Mouse (Mus musculus): ENCODE results near the gene Camk2n1. TPM values are rescaled to one million over a fixed set of nuclear protein-coding genes. Genes with fewer than 3 reads are reported as not detected.

Gene Camk2n1
- polyA plus RNA-seq, 1 experiment from 2014 or later = 2.9 TPM

- Histone ChIP-seq H3K9ac (no peak overlapping the region), H3K4me2 (no peak overlapping the region), H3K27ac (no peak overlapping the region), H3K4me3 (no peak overlapping the region), H3K27me3 (no peaks in the 10 kb centered on the region; the same call in 1 of the 2 replicates), H3K4me1 (peaks cover 21% of the 10 kb centered on the region), H3K9me3 (no peaks in the 10 kb centered on the region), H3K36me3 (no peaks in the 10 kb centered on the region)
- 32% methylated on average over 7 of the region's 7 CpGs for WGBS
- ATAC-seq (ENCODE audit: borderline replicate concordance, extremely low read depth, low FRiP score, low TSS enrichment) = no peak
Measured at GRCm38 (mm10) chr4:138471241-138471640, 17.1 kb downstream of the Camk2n1 start.

- 76% methylated on average over 7 of the region's 7 CpGs for WGBS
- H3K4me2 ChIP-seq = no peak overlapping the region
- peaks cover 3% of the 10 kb centered on the region; the same call in 1 of the 2 replicates for H3K27me3 ChIP-seq
- no peak overlapping the region for H3K9ac ChIP-seq
- no peaks in the 10 kb centered on the region for H3K9me3 ChIP-seq
- peaks cover 6% of the 10 kb centered on the region; the same call in 1 of the 2 replicates for H3K4me1 ChIP-seq
- H3K27ac ChIP-seq = no peak overlapping the region
- no peaks in the 10 kb centered on the region for H3K36me3 ChIP-seq
- H3K4me3 ChIP-seq = no peak overlapping the region
- ATAC-seq (ENCODE audit: borderline replicate concordance, extremely low read depth, low FRiP score, low TSS enrichment) = no peak
Measured at GRCm38 (mm10) chr4:138479595-138479994, 25.5 kb downstream of the Camk2n1 start.

GRCm38 (mm10) chr4:138480962-138481361 is 26.8 kb downstream of the Camk2n1 start:
- Histone ChIP-seq H3K9me3 (no peaks in the 10 kb centered on the region), H3K36me3 (no peaks in the 10 kb centered on the region), H3K4me2 (no peak overlapping the region), H3K27ac (no peak overlapping the region), H3K4me3 (no peak overlapping the region), H3K27me3 (peaks cover 3% of the 10 kb centered on the region; the same call in 1 of the 2 replicates), H3K9ac (no peak overlapping the region), H3K4me1 (peaks cover 6% of the 10 kb centered on the region; the same call in 1 of the 2 replicates)
- WGBS = 29% methylated on average over 9 of the region's 9 CpGs
- ATAC-seq (ENCODE audit: borderline replicate concordance, extremely low read depth, low FRiP score, low TSS enrichment) = peak; percentile 37; the same call in 1 of the 2 replicates

GRCm38 (mm10) chr4:138482721-138483120 is 28.6 kb downstream of the Camk2n1 start:
- H3K36me3 ChIP-seq = no peaks in the 10 kb centered on the region
- H3K4me1 ChIP-seq = peaks cover 6% of the 10 kb centered on the region; the same call in 1 of the 2 replicates
- no peaks in the 10 kb centered on the region for H3K27me3 ChIP-seq
- H3K9ac ChIP-seq = no peak overlapping the region
- no peaks in the 10 kb centered on the region for H3K9me3 ChIP-seq
- no peak for ATAC-seq (ENCODE audit: borderline replicate concordance, extremely low read depth, low FRiP score, low TSS enrichment)
- 56% methylated on average over 8 of the region's 8 CpGs for WGBS
- H3K4me2 ChIP-seq = no peak overlapping the region
- no peak overlapping the region for H3K27ac ChIP-seq
- no peak overlapping the region for H3K4me3 ChIP-seq

- no peaks in the 10 kb centered on the region; the same call in 1 of the 2 replicates for H3K4me1 ChIP-seq
- no peaks in the 10 kb centered on the region for H3K9me3 ChIP-seq
- no peak overlapping the region for H3K9ac ChIP-seq
- no peak overlapping the region for H3K4me2 ChIP-seq
- ATAC-seq (ENCODE audit: borderline replicate concordance, extremely low read depth, low FRiP score, low TSS enrichment) = no peak
- no peaks in the 10 kb centered on the region for H3K27me3 ChIP-seq
- H3K27ac ChIP-seq = no peak overlapping the region
- no peaks in the 10 kb centered on the region for H3K36me3 ChIP-seq
- no peak overlapping the region for H3K4me3 ChIP-seq
- 63% methylated on average over 8 of the region's 8 CpGs for WGBS
Measured at GRCm38 (mm10) chr4:138488241-138488640, 34.1 kb downstream of the Camk2n1 start.

DNA sequence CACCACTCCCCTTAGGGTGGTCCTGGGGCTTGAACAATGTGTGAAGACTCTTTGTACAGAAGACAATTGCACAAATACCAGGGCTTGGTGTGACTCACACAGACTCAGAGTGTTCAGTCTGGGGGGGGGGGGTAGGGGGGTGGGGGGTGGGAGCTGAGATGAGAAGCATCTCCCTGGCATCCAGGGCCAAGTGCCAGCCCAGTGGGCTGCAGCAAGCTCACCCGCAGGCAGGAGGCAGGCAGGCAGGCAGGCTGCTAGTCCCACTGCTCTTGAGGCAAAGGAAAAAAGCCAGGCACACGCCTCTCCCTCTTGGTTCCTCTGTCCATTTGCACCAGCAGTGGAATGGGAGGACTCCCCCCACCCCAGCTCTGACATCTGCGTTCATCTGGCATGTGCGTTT is 37.0 kb downstream of the Camk2n1 start:
- H3K4me2 ChIP-seq = no peak overlapping the region
- H3K36me3 ChIP-seq = no peaks in the 10 kb centered on the region
- H3K9me3 ChIP-seq = no peaks in the 10 kb centered on the region
- no peak overlapping the region for H3K9ac ChIP-seq
- ATAC-seq (ENCODE audit: borderline replicate concordance, extremely low read depth, low FRiP score, low TSS enrichment) = no peak
- 76% methylated on average over 4 of the region's 4 CpGs for WGBS
- H3K27ac ChIP-seq = no peak overlapping the region
- peaks cover 24% of the 10 kb centered on the region for H3K4me1 ChIP-seq
- no peak overlapping the region for H3K4me3 ChIP-seq
- no peaks in the 10 kb centered on the region for H3K27me3 ChIP-seq

DNA sequence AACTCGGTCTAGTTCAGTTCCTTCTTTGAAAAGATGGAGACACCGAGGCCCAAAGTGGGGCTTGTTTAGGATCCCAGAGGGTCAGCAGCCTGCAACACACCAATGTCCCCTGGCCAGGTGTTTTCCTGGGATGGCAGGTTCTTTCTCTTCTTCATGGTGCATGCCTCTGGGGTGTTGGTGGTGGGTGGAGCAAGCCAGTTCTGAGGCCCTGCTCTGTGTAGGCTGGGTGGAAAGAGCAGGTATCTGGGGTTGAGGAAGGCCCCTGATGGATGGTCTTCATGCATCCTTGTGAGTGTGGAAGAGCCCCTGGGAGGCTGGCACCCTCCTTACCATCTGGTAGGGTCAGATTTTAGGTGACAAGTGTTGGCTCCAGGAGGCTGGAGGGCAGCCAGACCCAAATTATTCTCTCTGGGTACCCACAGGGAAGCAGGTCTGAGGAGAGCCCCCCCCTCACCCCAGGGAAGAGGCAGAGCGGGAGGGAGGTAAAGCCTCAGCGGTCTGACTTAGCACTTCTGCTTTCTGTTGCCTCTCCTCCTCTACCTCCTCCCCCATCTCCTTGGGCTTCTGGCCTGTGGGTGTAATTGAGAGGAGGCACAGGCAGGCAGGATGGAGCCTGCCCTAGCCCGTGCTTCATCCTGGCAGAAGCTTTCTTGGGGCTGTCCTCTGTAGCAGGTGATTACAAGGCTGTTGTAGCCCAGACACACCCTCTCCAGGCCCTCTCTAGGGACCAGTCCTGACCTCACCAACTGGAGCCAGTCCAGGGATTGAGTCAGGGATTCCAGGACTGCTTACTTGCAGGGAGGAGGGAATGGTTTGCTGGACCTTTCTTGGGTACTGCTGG is 39.3 kb downstream of the Camk2n1 start:
- WGBS = 45% methylated on average over 4 of the region's 5 CpGs
- Histone ChIP-seq H3K9ac (no peak overlapping the region), H3K27ac (no peak overlapping the region), H3K9me3 (no peaks in the 10 kb centered on the region), H3K4me2 (no peak overlapping the region), H3K4me3 (no peak overlapping the region), H3K27me3 (no peaks in the 10 kb centered on the region), H3K36me3 (no peaks in the 10 kb centered on the region), H3K4me1 (peaks cover 41% of the 10 kb centered on the region)
- ATAC-seq (ENCODE audit: borderline replicate concordance, extremely low read depth, low FRiP score, low TSS enrichment) = no peak

DNA sequence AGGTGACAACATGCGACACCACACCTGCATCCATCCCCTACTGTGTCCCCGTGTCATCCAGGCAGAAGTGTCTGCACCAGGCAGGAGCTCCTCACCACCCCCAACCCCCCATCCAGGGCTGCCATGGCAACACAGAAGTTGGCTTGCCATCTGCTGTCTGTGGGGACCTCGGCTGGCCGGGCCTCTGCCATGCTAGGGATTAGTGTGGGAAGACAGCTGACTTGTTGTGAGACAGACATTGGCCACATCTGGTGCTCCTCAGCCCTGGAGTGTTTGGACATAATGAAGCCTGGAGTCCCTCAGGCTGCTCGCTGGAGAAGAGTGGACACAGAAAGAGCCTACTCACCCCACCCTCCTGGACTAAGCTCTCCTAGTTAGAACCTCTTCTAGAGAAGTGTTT is 40.8 kb downstream of the Camk2n1 start:
- H3K9me3 ChIP-seq = no peaks in the 10 kb centered on the region
- no peak overlapping the region for H3K9ac ChIP-seq
- H3K4me1 ChIP-seq = peaks cover 41% of the 10 kb centered on the region
- H3K27ac ChIP-seq = no peak overlapping the region
- 33% methylated on average over 5 of the region's 5 CpGs for WGBS
- no peak overlapping the region for H3K4me3 ChIP-seq
- no peaks in the 10 kb centered on the region for H3K36me3 ChIP-seq
- ATAC-seq (ENCODE audit: borderline replicate concordance, extremely low read depth, low FRiP score, low TSS enrichment) = peak; percentile 60
- no peaks in the 10 kb centered on the region for H3K27me3 ChIP-seq
- no peak overlapping the region for H3K4me2 ChIP-seq

DNA sequence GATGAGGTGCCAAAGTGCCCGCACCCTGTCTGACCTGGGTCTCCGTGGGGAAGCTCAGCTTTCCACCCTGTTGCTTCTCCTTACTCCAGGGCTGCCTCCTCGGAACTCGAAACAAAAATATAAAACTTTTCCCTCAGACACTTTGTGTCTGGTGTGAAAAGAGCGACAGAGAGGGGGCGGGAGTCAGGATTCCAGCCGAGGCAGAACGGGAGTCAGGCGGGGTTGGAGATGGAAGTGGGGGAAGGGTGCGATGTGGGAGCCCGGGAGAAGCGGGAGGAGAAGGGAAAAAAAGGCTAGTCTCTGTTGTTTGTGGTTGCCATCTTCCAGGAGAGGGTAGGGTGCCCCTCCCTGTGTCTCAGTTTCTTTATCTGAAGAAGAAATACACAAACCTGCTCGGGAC is 41.7 kb downstream of the Camk2n1 start:
- no peaks in the 10 kb centered on the region for H3K36me3 ChIP-seq

DNA sequence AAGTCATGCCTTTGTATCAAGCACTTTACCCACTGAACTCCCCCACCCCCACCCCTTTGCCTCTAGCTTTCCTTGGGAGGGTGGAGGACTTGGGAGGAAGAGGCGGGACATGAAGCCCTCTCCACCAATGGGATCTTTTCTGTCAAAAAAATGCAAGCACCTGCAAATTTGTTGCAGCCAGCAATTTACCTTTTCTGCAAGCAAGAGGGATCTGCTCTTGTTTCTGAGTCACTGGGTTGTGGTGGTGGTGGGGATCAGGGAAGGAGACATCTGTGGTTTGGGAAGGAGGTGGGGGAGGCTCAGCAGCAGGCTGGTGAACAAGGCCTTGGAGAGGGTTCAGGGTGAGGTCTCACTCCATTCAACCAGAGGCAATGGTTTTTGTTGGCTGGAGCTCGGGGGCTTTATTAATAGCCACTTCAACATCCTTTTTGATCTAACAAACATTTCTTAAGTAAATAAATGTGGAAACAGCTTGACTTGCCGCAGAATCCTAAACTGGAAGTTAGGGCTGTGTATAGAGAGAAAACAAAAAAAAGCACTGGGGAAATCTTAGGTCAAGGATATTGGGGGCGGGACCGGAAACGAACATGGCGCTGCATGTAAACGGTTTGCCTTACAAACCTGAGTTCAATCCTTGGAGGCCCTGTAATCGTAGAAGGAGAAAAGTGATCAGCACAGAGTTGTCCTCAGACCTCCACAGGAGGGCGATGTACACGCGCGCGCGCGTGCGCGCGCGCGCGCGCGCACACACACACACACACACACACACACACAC is 42.8 kb downstream of the Camk2n1 start:
- Histone ChIP-seq H3K27ac (peak overlapping the region; percentile 61; the same call in 1 of the 2 replicates), H3K4me2 (peak overlapping the region; percentile 1; the same call in 1 of the 2 replicates), H3K4me3 (no peak overlapping the region), H3K4me1 (peaks cover 41% of the 10 kb centered on the region), H3K27me3 (no peaks in the 10 kb centered on the region), H3K9ac (no peak overlapping the region), H3K36me3 (no peaks in the 10 kb centered on the region), H3K9me3 (no peaks in the 10 kb centered on the region)
- ATAC-seq (ENCODE audit: borderline replicate concordance, extremely low read depth, low FRiP score, low TSS enrichment) = no peak
- 47% methylated on average over 24 of the region's 24 CpGs for WGBS

More for the DNA sequence above, 41.7 kb downstream of the Camk2n1 start:
- H3K4me3 ChIP-seq = no peak overlapping the region
- H3K27ac ChIP-seq = no peak overlapping the region
- no peak for ATAC-seq (ENCODE audit: borderline replicate concordance, extremely low read depth, low FRiP score, low TSS enrichment)
- H3K9ac ChIP-seq = no peak overlapping the region
- 3% methylated on average over 13 of the region's 13 CpGs for WGBS
- H3K4me1 ChIP-seq = peaks cover 41% of the 10 kb centered on the region
- no peaks in the 10 kb centered on the region for H3K27me3 ChIP-seq
- H3K4me2 ChIP-seq = peak overlapping the region; percentile 41
- no peaks in the 10 kb centered on the region for H3K9me3 ChIP-seq

- peaks cover 15% of the 10 kb centered on the region for H3K27me3 ChIP-seq
- no peak overlapping the region for H3K4me3 ChIP-seq
- H3K9me3 ChIP-seq = no peaks in the 10 kb centered on the region
- peaks cover 41% of the 10 kb centered on the region for H3K4me1 ChIP-seq
- H3K27ac ChIP-seq = no peak overlapping the region
- H3K4me2 ChIP-seq = no peak overlapping the region
- WGBS = 75% methylated on average over 21 of the region's 21 CpGs
- no peak overlapping the region for H3K9ac ChIP-seq
- ATAC-seq (ENCODE audit: borderline replicate concordance, extremely low read depth, low FRiP score, low TSS enrichment) = no peak
- no peaks in the 10 kb centered on the region for H3K36me3 ChIP-seq
Measured at GRCm38 (mm10) chr4:138499856-138500645, 45.9 kb downstream of the Camk2n1 start.

Measured in lung, embryonic 15.5 days (tissue).